Mouse (Mus musculus) v-Abl transformed pro-B cells (cell line): ENCODE results near the gene Mfsd6l.

ENCODE experiments used
- in situ Hi-C, 2 experiments: fragments of 400-800 bp; cut with MboI; formaldehyde crosslinking; loops; one replicate each; pipeline ENCODE4 v1.15.1; 2025; ENCODE audit not compliant: unreplicated experiment in 2 of 2

Gene Mfsd6l

GRCm38 (mm10) chr11:68593247-68593646 is 37.3 kb downstream of the Mfsd6l start:
- in situ Hi-C loops, result loop anchor here in 1 of 2 experiments (5.0 kb wide), 1 partner anchor 119 kb away; no protein-coding TSS in a partner anchor

DNA sequence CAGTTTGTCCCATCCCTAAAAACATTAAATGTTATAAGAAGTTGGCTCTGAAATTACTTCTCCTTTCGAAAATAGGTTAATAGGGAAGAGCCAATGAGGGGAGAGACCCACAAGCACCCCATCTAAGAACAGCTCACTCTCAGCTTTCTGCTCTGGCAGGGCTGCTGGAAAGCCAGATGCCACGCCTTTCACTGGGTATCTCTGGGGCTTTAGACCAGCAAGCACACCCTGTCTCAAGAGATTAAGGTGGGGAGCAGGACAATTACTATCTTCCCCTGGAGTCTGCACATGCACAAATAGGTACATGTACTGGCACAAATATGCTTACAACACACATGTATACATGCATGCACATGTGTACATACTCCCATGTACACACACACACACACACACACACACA is 41.9 kb downstream of the Mfsd6l start:
- in situ Hi-C loops, result no loop called here

- in situ Hi-C loops, result loop anchor here in 1 of 2 experiments (5.0 kb wide), 1 partner anchor 117 kb away; no protein-coding TSS in a partner anchor
Observed at GRCm38 (mm10) chr11:68600551-68601021, 44.6 kb downstream of the Mfsd6l start.

GRCm38 (mm10) chr11:68601486-68601991 is 45.6 kb downstream of the Mfsd6l start:
- in situ Hi-C loops, result loop anchor here in 1 of 2 experiments (5.0 kb wide), 1 partner anchor 116 kb away; no protein-coding TSS in a partner anchor

DNA sequence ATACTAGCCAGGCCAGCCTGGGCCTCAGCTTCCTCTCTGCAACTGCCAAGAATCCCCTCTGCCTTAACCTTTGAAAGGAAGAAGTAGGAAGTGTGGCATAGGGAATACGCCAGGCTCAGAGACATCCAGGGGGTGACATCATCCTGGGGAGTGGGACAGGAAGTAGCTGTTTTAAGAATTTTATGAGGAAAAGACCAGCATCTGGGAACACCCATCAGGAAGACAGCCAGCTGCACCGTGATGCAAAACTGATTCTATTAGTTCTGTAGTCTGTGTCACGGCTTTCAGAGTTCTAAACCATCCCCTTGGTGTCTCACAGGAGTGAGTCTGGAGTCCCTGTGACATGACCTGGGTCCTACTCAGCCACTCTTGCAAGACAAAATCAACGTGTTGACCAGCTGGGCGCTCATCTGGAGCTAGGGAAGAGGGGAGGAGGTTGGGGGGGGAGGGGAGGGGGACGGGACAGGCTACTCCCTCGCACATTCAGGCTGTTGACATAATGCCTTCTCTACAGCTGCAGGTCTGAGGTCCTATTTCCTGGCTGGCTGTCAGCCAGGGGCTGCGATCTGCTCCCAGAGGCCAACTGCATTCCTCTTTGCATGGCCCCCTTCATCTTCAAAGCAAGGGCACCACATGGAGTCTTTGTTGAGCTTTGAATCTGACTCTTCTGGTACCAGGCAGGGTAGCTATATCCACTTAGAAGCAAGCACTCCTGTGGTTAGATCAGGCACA is 46.4 kb downstream of the Mfsd6l start:
- in situ Hi-C loops, result loop anchor here in 1 of 2 experiments (5.0 kb wide), 1 partner anchor 115 kb away; no protein-coding TSS in a partner anchor

GRCm38 (mm10) chr11:68607046-68607445 is 51.1 kb downstream of the Mfsd6l start:
- in situ Hi-C loops, result loop anchor here in 1 of 2 experiments (5.0 kb wide), 1 partner anchor 80 kb away; no protein-coding TSS in a partner anchor
